Mouse (Mus musculus): ENCODE results near the gene Ugt1a10. TPM values are rescaled to one million over a fixed set of nuclear protein-coding genes. Genes with fewer than 3 reads are reported as not detected.
"Not testable (repeated sequence)": the region's sequence is repeated elsewhere in the genome, so short reads cannot be mapped to it uniquely, and the experiment has no call there.

Gene Ugt1a10
- polyA plus RNA-seq, 1 experiment from 2014 or later: not detected

- not testable (repeated sequence) for ATAC-seq (ENCODE audit: low FRiP score, low read depth); H3K4me2 ChIP-seq (replicated peaks); H3K4me3 ChIP-seq; H3K27ac ChIP-seq; H3K9ac ChIP-seq; H3K27me3 ChIP-seq (replicated peaks); H3K4me1 ChIP-seq; H3K36me3 ChIP-seq; H3K9me3 ChIP-seq
- 82% methylated on average over 1 of the region's 1 CpGs for WGBS
These were observed 75.0 kb downstream of the Ugt1a10 start for GRCm38 (mm10) chr1:88130223-88130622.

- Histone ChIP-seq H3K4me2 (replicated peaks) (no peak overlapping the region), H3K9me3 (no peaks in the 10 kb centered on the region), H3K36me3 (no peaks in the 10 kb centered on the region), H3K27ac (no peak overlapping the region), H3K27me3 (replicated peaks) (no peaks in the 10 kb centered on the region), H3K4me1 (0 out of 2 replicates have a peak, but pooled peaks cover 3% of the 10 kb centered on the region), H3K4me3 (no peak overlapping the region), H3K9ac (no peak overlapping the region)
- no peak for ATAC-seq (ENCODE audit: low FRiP score, low read depth)
- WGBS: 68% methylated on average over 3 of the region's 3 CpGs
These were observed 78.8 kb downstream of the Ugt1a10 start for GRCm38 (mm10) chr1:88133908-88134456.

DNA sequence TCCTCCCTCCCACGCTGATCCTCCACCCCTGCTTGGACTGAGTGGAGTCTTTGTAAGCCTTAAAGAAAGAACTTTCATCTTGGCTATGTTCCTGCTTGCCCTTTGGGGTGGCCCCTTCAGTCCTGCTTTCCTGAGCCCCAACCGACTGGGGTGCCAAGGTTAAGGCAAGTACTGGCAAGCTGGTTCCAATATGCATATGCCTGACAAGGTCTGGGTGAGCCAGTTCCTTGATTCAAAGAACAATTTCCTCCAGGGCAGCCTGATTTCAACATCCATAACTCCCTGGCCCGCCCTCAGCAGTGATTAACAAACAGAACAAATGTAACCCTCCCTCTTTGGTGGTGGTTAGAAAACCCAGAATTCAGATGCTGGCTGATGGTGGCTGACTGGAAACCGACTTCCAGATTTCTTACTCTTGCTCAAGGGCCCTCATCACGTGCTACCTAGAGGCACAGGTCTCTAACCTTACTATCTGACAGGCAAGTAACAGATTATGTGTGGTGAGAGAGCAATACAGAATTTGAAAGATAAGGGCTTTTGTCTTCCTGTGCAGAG, 79.3 kb downstream of the Ugt1a10 start, which contains the start of gene Ugt1a6a:
Ugt1a6a (plus strand) TSS at position 353 of the 555 bp plus-strand sequence.
- ATAC-seq (ENCODE audit: low FRiP score, low read depth); H3K9me3 ChIP-seq; H3K4me3 ChIP-seq; H3K9ac ChIP-seq; H3K4me2 ChIP-seq (replicated peaks); H3K36me3 ChIP-seq; H3K27ac ChIP-seq; H3K4me1 ChIP-seq; H3K27me3 ChIP-seq (replicated peaks): not testable (repeated sequence)
- 62% methylated on average over 5 of the region's 5 CpGs for whole genome bisulfite sequencing

DNA sequence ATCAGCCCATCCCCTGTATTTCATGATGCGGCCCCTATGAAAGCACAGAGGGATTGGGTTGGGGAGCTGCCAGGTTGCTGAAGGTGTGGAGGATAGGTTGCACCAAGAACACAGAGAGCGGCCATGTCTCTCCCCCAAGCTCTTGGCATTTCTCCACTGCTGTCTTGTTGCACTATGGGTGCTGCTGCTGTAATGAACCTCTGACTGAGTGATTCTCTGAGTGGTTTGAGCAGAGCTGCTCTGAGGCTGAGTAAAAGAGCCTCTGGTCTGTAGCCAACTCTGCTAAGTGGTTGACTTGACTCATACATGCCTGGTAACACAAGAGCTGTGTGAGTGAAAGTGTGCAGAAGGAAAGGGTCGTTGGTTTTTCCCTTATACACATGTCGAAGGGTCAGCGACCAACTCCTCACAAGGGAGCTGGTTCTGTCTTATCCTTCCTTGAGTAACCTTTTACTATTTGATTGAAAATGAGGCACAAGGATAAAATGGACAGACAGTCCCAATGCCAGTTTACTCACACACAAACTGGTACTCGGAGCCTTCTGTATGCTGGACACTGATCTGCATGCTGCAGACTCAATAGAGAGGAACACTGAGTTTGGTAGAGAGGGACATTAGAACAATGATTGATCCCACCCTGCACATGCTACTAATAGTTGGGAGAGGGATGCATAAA, 80.2 kb downstream of the Ugt1a10 start:
- not testable (repeated sequence) for H3K9ac ChIP-seq; ATAC-seq (ENCODE audit: low FRiP score, low read depth); H3K36me3 ChIP-seq; H3K4me3 ChIP-seq; H3K27ac ChIP-seq; H3K4me2 ChIP-seq (replicated peaks); H3K27me3 ChIP-seq (replicated peaks); H3K9me3 ChIP-seq; H3K4me1 ChIP-seq
- 96% methylated on average over 5 of the region's 6 CpGs for WGBS

GRCm38 (mm10) chr1:88136646-88137045, 81.5 kb downstream of the Ugt1a10 start:
- Histone ChIP-seq H3K36me3 (no peaks in the 10 kb centered on the region), H3K27ac (no peak overlapping the region), H3K4me3 (no peak overlapping the region), H3K9me3 (no peaks in the 10 kb centered on the region), H3K9ac (no peak overlapping the region), H3K27me3 (replicated peaks) (no peaks in the 10 kb centered on the region), H3K4me1 (0 out of 2 replicates have a peak, but pooled peaks cover 3% of the 10 kb centered on the region), H3K4me2 (replicated peaks) (no peak overlapping the region)
- no peak for ATAC-seq (ENCODE audit: low FRiP score, low read depth)
- 76% methylated on average over 2 of the region's 2 CpGs for WGBS

DNA sequence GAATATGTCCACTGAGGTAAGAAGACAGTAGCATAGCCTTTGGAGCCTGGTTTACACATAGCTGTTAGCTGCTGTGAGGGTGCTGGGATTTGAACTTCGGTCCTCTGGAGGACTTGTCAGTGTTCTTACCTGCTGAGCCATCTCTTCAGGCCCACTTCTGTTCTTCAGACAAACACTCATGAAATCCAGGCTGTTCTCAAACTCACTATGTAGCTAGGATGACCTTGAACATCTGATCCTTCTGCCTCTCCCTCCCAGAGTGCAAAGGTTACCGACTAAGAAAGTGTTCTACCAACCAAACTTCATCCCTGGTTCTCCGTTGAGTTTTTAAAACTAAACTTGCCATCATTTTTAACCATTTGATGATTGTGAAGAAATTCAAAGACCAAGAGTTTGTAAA, 82.1 kb downstream of the Ugt1a10 start:
- Histone ChIP-seq H3K27me3 (replicated peaks) (no peaks in the 10 kb centered on the region), H3K9ac (no peak overlapping the region), H3K4me2 (replicated peaks) (no peak overlapping the region), H3K4me3 (no peak overlapping the region), H3K36me3 (no peaks in the 10 kb centered on the region), H3K9me3 (no peaks in the 10 kb centered on the region), H3K4me1 (0 out of 2 replicates have a peak, but pooled peaks cover 3% of the 10 kb centered on the region), H3K27ac (no peak overlapping the region)
- ATAC-seq (ENCODE audit: low FRiP score, low read depth): no peak
- 90% methylated on average over 3 of the region's 3 CpGs for WGBS

DNA sequence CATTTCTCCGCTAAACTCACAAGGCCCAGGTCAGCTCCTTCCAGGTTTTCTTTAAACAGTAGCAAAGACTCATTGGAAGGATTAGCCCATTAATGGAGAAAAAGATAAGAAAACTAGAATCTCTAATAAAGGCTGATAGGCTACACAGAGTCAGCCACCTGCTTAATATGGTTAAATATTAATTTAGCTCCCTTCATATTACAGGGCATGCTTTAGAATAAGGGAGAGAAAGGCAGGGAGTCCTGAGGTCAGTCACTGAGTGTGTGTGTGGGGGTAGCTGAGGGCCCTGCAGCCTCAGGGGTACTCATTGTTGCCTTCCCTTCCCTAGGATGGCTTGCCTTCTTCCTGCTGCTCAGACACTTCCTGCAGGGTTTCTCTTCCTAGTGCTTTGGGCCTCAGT, 83.0 kb downstream of the Ugt1a10 start:
- H3K27ac ChIP-seq: no peak overlapping the region
- ATAC-seq (ENCODE audit: low FRiP score, low read depth): no peak
- H3K4me2 ChIP-seq (replicated peaks): no peak overlapping the region
- H3K4me3 ChIP-seq: no peak overlapping the region
- 0 out of 2 replicates have a peak, but pooled peaks cover 3% of the 10 kb centered on the region for H3K4me1 ChIP-seq
- no peak overlapping the region for H3K9ac ChIP-seq
- no peaks in the 10 kb centered on the region for H3K27me3 ChIP-seq (replicated peaks)
- no peaks in the 10 kb centered on the region for H3K36me3 ChIP-seq
- no peaks in the 10 kb centered on the region for H3K9me3 ChIP-seq
- 97% methylated on average over 1 of the region's 1 CpGs for WGBS

- not testable (repeated sequence) for H3K27ac ChIP-seq; H3K4me3 ChIP-seq; H3K4me1 ChIP-seq; ATAC-seq (ENCODE audit: low FRiP score, low read depth); H3K9ac ChIP-seq; H3K36me3 ChIP-seq; H3K9me3 ChIP-seq; H3K27me3 ChIP-seq (replicated peaks); H3K4me2 ChIP-seq (replicated peaks)
- 43% methylated on average over 1 of the region's 1 CpGs for WGBS
These were observed 85.3 kb downstream of the Ugt1a10 start for GRCm38 (mm10) chr1:88140492-88140891.

GRCm38 (mm10) chr1:88143966-88144675, 88.9 kb downstream of the Ugt1a10 start:
- H3K9me3 ChIP-seq; H3K4me3 ChIP-seq; H3K4me1 ChIP-seq; H3K36me3 ChIP-seq; H3K27ac ChIP-seq; H3K4me2 ChIP-seq (replicated peaks); ATAC-seq (ENCODE audit: low FRiP score, low read depth); H3K9ac ChIP-seq; H3K27me3 ChIP-seq (replicated peaks): not testable (repeated sequence)
- 5% methylated on average over 5 of the region's 5 CpGs for WGBS

DNA sequence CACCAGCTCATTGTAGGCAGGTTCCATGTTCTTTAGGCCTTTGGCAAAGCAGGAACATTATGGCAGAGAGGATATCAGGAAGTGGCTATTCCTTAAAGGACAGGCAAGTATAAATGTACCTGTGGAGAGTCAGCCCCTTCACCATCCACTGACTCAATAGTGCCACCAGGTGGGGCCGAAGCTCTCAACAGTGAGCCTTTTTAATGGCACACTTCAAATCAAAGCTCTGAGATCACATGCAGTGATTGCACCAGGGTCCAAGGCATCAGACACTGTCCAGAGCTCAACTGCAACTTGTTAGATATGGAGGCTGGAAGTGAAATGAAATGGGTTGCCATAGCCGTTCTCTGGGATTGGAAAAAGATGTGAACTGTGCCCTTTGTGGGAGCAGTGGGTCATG, 90.1 kb downstream of the Ugt1a10 start:
- not testable (repeated sequence) for H3K27me3 ChIP-seq (replicated peaks); H3K9ac ChIP-seq; ATAC-seq (ENCODE audit: low FRiP score, low read depth); H3K9me3 ChIP-seq; H3K4me1 ChIP-seq; H3K4me2 ChIP-seq (replicated peaks); H3K27ac ChIP-seq; H3K4me3 ChIP-seq; H3K36me3 ChIP-seq
- WGBS: 73% methylated on average over 2 of the region's 2 CpGs

DNA sequence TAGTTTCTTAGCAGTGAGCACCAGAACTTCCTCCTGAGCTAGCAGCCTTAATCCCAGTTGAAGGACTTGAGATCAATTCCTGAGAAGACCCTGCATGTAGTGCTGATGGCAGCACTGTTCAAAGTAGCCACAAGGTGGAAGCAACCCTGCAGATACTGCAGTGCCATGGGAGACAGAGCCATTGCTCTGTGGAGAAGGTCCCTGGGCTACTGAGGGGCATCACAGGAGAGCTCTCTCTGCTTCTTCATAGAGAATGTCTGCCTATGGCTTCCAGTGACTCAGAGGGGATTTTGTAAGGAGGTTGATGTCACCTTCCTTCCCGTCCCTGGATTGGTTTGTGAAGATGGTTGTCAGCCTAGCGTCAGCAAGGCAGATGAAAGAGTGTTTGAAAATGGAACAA, 94.9 kb downstream of the Ugt1a10 start:
- not testable (repeated sequence) for H3K9me3 ChIP-seq; H3K4me1 ChIP-seq; H3K9ac ChIP-seq; ATAC-seq (ENCODE audit: low FRiP score, low read depth); H3K4me2 ChIP-seq (replicated peaks); H3K27ac ChIP-seq; H3K36me3 ChIP-seq; H3K27me3 ChIP-seq (replicated peaks); H3K4me3 ChIP-seq
- 74% methylated on average over 2 of the region's 2 CpGs for WGBS

DNA sequence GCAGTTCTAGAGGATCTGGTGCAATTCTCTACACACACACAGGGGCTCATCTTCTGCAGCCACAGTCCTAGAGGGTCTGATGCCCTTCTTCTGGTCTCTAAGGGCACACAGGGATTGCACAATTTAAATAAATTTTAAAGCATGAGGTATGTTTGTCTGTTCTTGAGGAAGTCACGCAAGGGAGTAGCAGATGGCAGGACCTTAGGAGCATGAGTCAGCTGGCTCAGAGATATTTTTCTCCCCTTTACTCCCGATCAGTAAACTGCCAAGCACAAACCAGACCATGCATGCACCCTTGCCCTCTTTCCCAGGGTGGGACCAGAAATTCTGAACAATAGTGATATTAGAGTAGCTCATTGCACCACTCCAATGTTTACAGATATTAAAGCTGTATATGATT, 103.2 kb downstream of the Ugt1a10 start:
- no peaks in the 10 kb centered on the region for H3K27me3 ChIP-seq (replicated peaks)
- H3K9ac ChIP-seq: no peak overlapping the region
- no peak overlapping the region for H3K4me3 ChIP-seq
- H3K4me2 ChIP-seq (replicated peaks): no peak overlapping the region
- H3K9me3 ChIP-seq: no peaks in the 10 kb centered on the region
- no peaks in the 10 kb centered on the region for H3K36me3 ChIP-seq
- H3K27ac ChIP-seq: no peak overlapping the region
- no peak for ATAC-seq (ENCODE audit: low FRiP score, low read depth)
- H3K4me1 ChIP-seq: no peaks in the 10 kb centered on the region
- WGBS: 88% methylated on average over 2 of the region's 2 CpGs

Data from neural tube, embryonic 12.5 days (tissue).